In the genomic region with DNA sequence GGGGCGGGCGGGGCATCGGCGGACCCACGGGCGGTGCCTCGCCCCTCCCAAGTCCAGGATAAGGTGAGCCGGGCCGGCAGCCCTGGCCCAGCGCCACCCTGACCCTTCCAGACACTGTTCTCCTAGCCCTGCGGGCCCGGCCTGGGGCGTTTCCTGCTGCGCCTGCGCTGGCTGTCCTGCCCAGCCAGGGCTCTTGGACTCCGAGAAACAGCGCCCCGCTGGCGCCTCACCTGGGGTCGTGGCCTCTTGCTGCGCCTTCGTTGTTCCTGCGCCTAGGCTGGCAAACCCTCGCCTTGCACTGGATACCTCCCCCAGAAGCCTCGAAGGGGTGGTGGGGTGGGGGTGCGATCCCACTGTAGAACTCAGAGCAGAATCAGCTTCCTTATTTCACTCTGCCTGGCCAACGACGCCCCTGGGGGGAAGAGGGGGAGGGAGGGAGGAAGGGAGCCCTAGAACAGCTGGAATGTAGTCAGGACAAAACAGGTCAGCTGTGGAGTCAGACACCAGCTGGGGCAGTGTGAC, we compare ENCODE assay signal across 8 mouse cellular contexts. TPM values are rescaled to one million over a fixed set of nuclear protein-coding genes. Genes with fewer than 3 reads are reported as not detected.
DNase-seq lines count a peak whose midpoint lies in the region; ATAC-seq lines count a peak whose summit lies in the region.

Fut4 (minus strand) TSS at position 393 of the 522 bp plus-strand sequence.

- peak; percentile 4 for DNase-seq in cerebellum, adult 11-12 months
- DNase-seq in cerebellum, adult 18-20 months, result no peak
- peak; percentile 82 for DNase-seq in lung, postnatal 36 days
- peak; percentile 57 for DNase-seq in retina, postnatal 1 day
- DNase-seq in left cerebral cortex, adult 18-20 months (ENCODE audit: low spot score in 2 of 2), result no peak

- peaks cover 12% of the 10 kb centered on the region for H3K27me3 ChIP-seq in embryonic facial prominence, embryonic 13.5 days
- H3K27me3 ChIP-seq in heart, embryonic 13.5 days (replicated peaks), result peaks cover 34% of the 10 kb centered on the region
- no peaks in the 10 kb centered on the region for H3K27me3 ChIP-seq in kidney, embryonic 16.5 days (ENCODE audit: insufficient read depth, low read length)

- no peaks in the 10 kb centered on the region for H3K9me3 ChIP-seq in embryonic facial prominence, embryonic 13.5 days
- no peaks in the 10 kb centered on the region for H3K9me3 ChIP-seq in heart, embryonic 13.5 days
- no peaks in the 10 kb centered on the region for H3K9me3 ChIP-seq in kidney, embryonic 16.5 days (ENCODE audit: low read length)

- H3K4me2 ChIP-seq in embryonic facial prominence, embryonic 13.5 days, result peak within 1 kb of the TSS; percentile 96
- peak within 1 kb of the TSS; percentile 94 for H3K4me2 ChIP-seq in heart, embryonic 13.5 days
- H3K4me2 ChIP-seq in kidney, embryonic 16.5 days (replicated peaks; ENCODE audit: low read depth, low read length), result peak within 1 kb of the TSS; percentile 99

- peak within 1 kb of the TSS; percentile 74 for H3K9ac ChIP-seq in embryonic facial prominence, embryonic 13.5 days
- peak within 1 kb of the TSS; percentile 81 for H3K9ac ChIP-seq in heart, embryonic 13.5 days
- H3K9ac ChIP-seq in kidney, embryonic 16.5 days (replicated peaks; ENCODE audit: low read length), result peak within 1 kb of the TSS; percentile 81

- H3K36me3 ChIP-seq in embryonic facial prominence, embryonic 13.5 days, result no peaks in the 10 kb centered on the region
- H3K36me3 ChIP-seq in heart, embryonic 13.5 days, result no peaks in the 10 kb centered on the region
- H3K36me3 ChIP-seq in kidney, embryonic 16.5 days (ENCODE audit: insufficient read depth, low read length), result no peaks in the 10 kb centered on the region

- under 1% methylated on average over 28 of the region's 28 CpGs for WGBS in embryonic facial prominence, embryonic 13.5 days
- WGBS in heart, embryonic 13.5 days, result under 1% methylated on average over 28 of the region's 28 CpGs
- under 1% methylated on average over 28 of the region's 28 CpGs for WGBS in kidney, embryonic 16.5 days

- peak; percentile 45 for ATAC-seq in embryonic facial prominence, embryonic 13.5 days (ENCODE audit: insufficient number of reproducible peaks, insufficient read depth, low FRiP score, low TSS enrichment, low read depth)
- peak; percentile 64; the same call in 1 of the 2 replicates for ATAC-seq in heart, embryonic 13.5 days (ENCODE audit: extremely low read depth, insufficient number of reproducible peaks, low FRiP score, low TSS enrichment)
- peak; percentile 89 for ATAC-seq in kidney, embryonic 16.5 days (ENCODE audit: low FRiP score, low TSS enrichment)

- no peak within 1 kb of the TSS for H3K27ac ChIP-seq in embryonic facial prominence, embryonic 13.5 days
- H3K27ac ChIP-seq in heart, embryonic 13.5 days (replicated peaks), result no peak within 1 kb of the TSS
- peak within 1 kb of the TSS; percentile 52; the same call in 1 of the 2 replicates for H3K27ac ChIP-seq in kidney, embryonic 16.5 days (ENCODE audit: low read length)

- peak within 1 kb of the TSS; percentile 54 for H3K4me3 ChIP-seq in embryonic facial prominence, embryonic 13.5 days
- H3K4me3 ChIP-seq in heart, embryonic 13.5 days, result peak within 1 kb of the TSS; percentile 60
- H3K4me3 ChIP-seq in kidney, embryonic 16.5 days (ENCODE audit: low read length), result peak within 1 kb of the TSS; percentile 60

- peaks cover 14% of the 10 kb centered on the region for H3K4me1 ChIP-seq in embryonic facial prominence, embryonic 13.5 days
- peaks cover 9% of the 10 kb centered on the region for H3K4me1 ChIP-seq in heart, embryonic 13.5 days
- H3K4me1 ChIP-seq in kidney, embryonic 16.5 days (ENCODE audit: insufficient read depth, low read length), result peaks cover 8% of the 10 kb centered on the region; the same call in 1 of the 2 replicates

RNA-seq across cellular contexts. Expression of gene Fut4, which starts in this region (rescaled TPM):
- 2.0 and 2.7 TPM in 2 replicates for polyA plus RNA-seq in embryonic facial prominence, embryonic 13.5 days (2015; fragmentation: Nextera tagmentation; extraction: Ambion mirVana)
- polyA plus RNA-seq in heart, embryonic 13.5 days (2015; fragmentation: Nextera tagmentation; extraction: Ambion mirVana), result 0.99 and 1.2 TPM in 2 replicates
- polyA plus RNA-seq in kidney, embryonic 16.5 days (2015; fragmentation: Nextera tagmentation; extraction: Ambion mirVana), result 3.0 and 3.2 TPM in 2 replicates
- under 1 TPM; 0.21 to 0.23 TPM for total RNA-seq in left cerebral cortex, adult 18-20 months (2021)

Comparison
In these comparisons a context has a peak if more than half of its experiments do, and no peak if none do; other contexts are left out.
1. DNase-seq: peak in cerebellum, adult 11-12 months (single experiment), lung, postnatal 36 days (single experiment) and retina, postnatal 1 day (single experiment); none in cerebellum, adult 18-20 months (0 of 2) and left cerebral cortex, adult 18-20 months (0 of 2).
2. Peak in every context shown above with its lines, with median percentiles within 50 percentile points of each other: ATAC-seq, H3K4me2 ChIP-seq, H3K4me3 ChIP-seq and H3K9ac ChIP-seq.